Mouse (Mus musculus): Measurements from ENCODE around the gene Sap30l. TPM values are rescaled to one million over a fixed set of nuclear protein-coding genes. Genes with fewer than 3 reads are reported as not detected.
"Not testable (repeated sequence)": the region's sequence is repeated elsewhere in the genome, so short reads cannot be mapped to it uniquely, and the experiment has no call there.

Gene Sap30l
- polyA plus RNA-seq, 1 experiment from 2014 or later: 6.9 TPM

- WGBS: 91% methylated on average over 2 of the region's 2 CpGs
These were observed 21.7 kb downstream of the Sap30l start for GRCm38 (mm10) chr11:57823159-57823558.

GRCm38 (mm10) chr11:57823714-57824113 is 22.3 kb downstream of the Sap30l start:
- H3K4me1 ChIP-seq: peaks cover 45% of the 10 kb centered on the region
- no peak for ATAC-seq (ENCODE audit: extremely low read depth, insufficient number of reproducible peaks, low FRiP score, low TSS enrichment)
- no peaks in the 10 kb centered on the region for H3K36me3 ChIP-seq
- no peak overlapping the region for H3K4me3 ChIP-seq
- no peak overlapping the region for H3K27ac ChIP-seq (replicated peaks)
- H3K4me2 ChIP-seq: no peak overlapping the region
- no peaks in the 10 kb centered on the region for H3K9me3 ChIP-seq
- 59% methylated on average over 7 of the region's 7 CpGs for WGBS
- H3K9ac ChIP-seq: no peak overlapping the region
- peaks cover 41% of the 10 kb centered on the region for H3K27me3 ChIP-seq (replicated peaks)

More at GRCm38 (mm10) chr11:57823159-57823558, 21.7 kb downstream of the Sap30l start:
- H3K9ac ChIP-seq; H3K4me3 ChIP-seq; H3K36me3 ChIP-seq; H3K27ac ChIP-seq (replicated peaks); H3K4me2 ChIP-seq; H3K9me3 ChIP-seq; ATAC-seq (ENCODE audit: extremely low read depth, insufficient number of reproducible peaks, low FRiP score, low TSS enrichment): not testable (repeated sequence)
- peaks cover 40% of the 10 kb centered on the region for H3K4me1 ChIP-seq
- H3K27me3 ChIP-seq (replicated peaks): peaks cover 37% of the 10 kb centered on the region

GRCm38 (mm10) chr11:57825234-57825633 is 23.8 kb downstream of the Sap30l start:
- H3K4me2 ChIP-seq; H3K9me3 ChIP-seq; H3K4me3 ChIP-seq; H3K9ac ChIP-seq; H3K36me3 ChIP-seq; H3K27ac ChIP-seq (replicated peaks); ATAC-seq (ENCODE audit: extremely low read depth, insufficient number of reproducible peaks, low FRiP score, low TSS enrichment): not testable (repeated sequence)
- H3K27me3 ChIP-seq (replicated peaks): peaks cover 55% of the 10 kb centered on the region
- WGBS: 48% methylated on average over 11 of the region's 11 CpGs
- H3K4me1 ChIP-seq: peaks cover 38% of the 10 kb centered on the region

- Histone ChIP-seq H3K9me3 (no peaks in the 10 kb centered on the region), H3K4me3 (peak overlapping the region; percentile 53), H3K4me2 (peak overlapping the region; percentile 76), H3K36me3 (no peaks in the 10 kb centered on the region), H3K27me3 (replicated peaks) (peaks cover 76% of the 10 kb centered on the region), H3K4me1 (peaks cover 32% of the 10 kb centered on the region), H3K9ac (peak overlapping the region; percentile 83), H3K27ac (replicated peaks) (peak overlapping the region; percentile 53)
- WGBS: 1% methylated on average over 41 of the region's 41 CpGs
- ATAC-seq (ENCODE audit: extremely low read depth, insufficient number of reproducible peaks, low FRiP score, low TSS enrichment): no peak
These were observed 25.8 kb downstream of the Sap30l start for GRCm38 (mm10) chr11:57827048-57827914.

- Histone ChIP-seq H3K4me1 (peaks cover 39% of the 10 kb centered on the region), H3K27me3 (replicated peaks) (peaks cover 83% of the 10 kb centered on the region)
- no peak for ATAC-seq (ENCODE audit: extremely low read depth, insufficient number of reproducible peaks, low FRiP score, low TSS enrichment)
These were observed 26.6 kb downstream of the Sap30l start for GRCm38 (mm10) chr11:57827915-57828545.

GRCm38 (mm10) chr11:57828955-57829870 is 27.8 kb downstream of the Sap30l start:
- no peak for ATAC-seq (ENCODE audit: extremely low read depth, insufficient number of reproducible peaks, low FRiP score, low TSS enrichment)
- Histone ChIP-seq H3K4me3 (peak overlapping the region; percentile 53), H3K9me3 (no peaks in the 10 kb centered on the region), H3K27me3 (replicated peaks) (peaks cover 91% of the 10 kb centered on the region), H3K4me1 (peaks cover 43% of the 10 kb centered on the region), H3K4me2 (peak overlapping the region; percentile 76), H3K27ac (replicated peaks) (peak overlapping the region; percentile 86), H3K9ac (peak overlapping the region; percentile 83), H3K36me3 (no peaks in the 10 kb centered on the region)
- WGBS: 8% methylated on average over 53 of the region's 53 CpGs

More at GRCm38 (mm10) chr11:57827915-57828545, 26.6 kb downstream of the Sap30l start:
- Histone ChIP-seq H3K4me2 (peak overlapping the region; percentile 76), H3K9ac (peak overlapping the region; percentile 83), H3K27ac (replicated peaks) (peak overlapping the region; percentile 53), H3K9me3 (no peaks in the 10 kb centered on the region), H3K4me3 (peak overlapping the region; percentile 53), H3K36me3 (no peaks in the 10 kb centered on the region)
- WGBS: 1% methylated on average over 33 of the region's 33 CpGs

- WGBS: 31% methylated on average over 17 of the region's 17 CpGs
- no peaks in the 10 kb centered on the region for H3K9me3 ChIP-seq
- peak overlapping the region; percentile 76 for H3K4me2 ChIP-seq
- peaks cover 93% of the 10 kb centered on the region for H3K27me3 ChIP-seq (replicated peaks)
- ATAC-seq (ENCODE audit: extremely low read depth, insufficient number of reproducible peaks, low FRiP score, low TSS enrichment): no peak
- peak overlapping the region; percentile 83 for H3K9ac ChIP-seq
- H3K4me3 ChIP-seq: peak overlapping the region; percentile 53
- no peaks in the 10 kb centered on the region for H3K36me3 ChIP-seq
- H3K27ac ChIP-seq (replicated peaks): peak overlapping the region; percentile 86
- peaks cover 43% of the 10 kb centered on the region for H3K4me1 ChIP-seq
These were observed 28.7 kb downstream of the Sap30l start for GRCm38 (mm10) chr11:57829871-57830775.

GRCm38 (mm10) chr11:57831281-57831781 is 29.9 kb downstream of the Sap30l start:
- peak overlapping the region; percentile 53 for H3K4me3 ChIP-seq
- peak overlapping the region; percentile 76 for H3K4me2 ChIP-seq
- peaks cover 52% of the 10 kb centered on the region for H3K4me1 ChIP-seq
- H3K9ac ChIP-seq: peak overlapping the region; percentile 83
- H3K9me3 ChIP-seq: no peaks in the 10 kb centered on the region
- no peak for ATAC-seq (ENCODE audit: extremely low read depth, insufficient number of reproducible peaks, low FRiP score, low TSS enrichment)
- H3K36me3 ChIP-seq: no peaks in the 10 kb centered on the region
- peak overlapping the region; percentile 86 for H3K27ac ChIP-seq (replicated peaks)
- peaks cover 96% of the 10 kb centered on the region for H3K27me3 ChIP-seq (replicated peaks)
- 7% methylated on average over 31 of the region's 31 CpGs for WGBS

GRCm38 (mm10) chr11:57831861-57832260 is 30.4 kb downstream of the Sap30l start:
- Histone ChIP-seq H3K4me2 (peak overlapping the region; percentile 76), H3K9ac (peak overlapping the region; percentile 83), H3K27ac (replicated peaks) (peak overlapping the region; percentile 86), H3K4me3 (peak overlapping the region; percentile 53), H3K9me3 (no peaks in the 10 kb centered on the region), H3K4me1 (peaks cover 55% of the 10 kb centered on the region), H3K36me3 (no peaks in the 10 kb centered on the region), H3K27me3 (replicated peaks) (peaks cover 96% of the 10 kb centered on the region)
- no peak for ATAC-seq (ENCODE audit: extremely low read depth, insufficient number of reproducible peaks, low FRiP score, low TSS enrichment)
- 15% methylated on average over 16 of the region's 16 CpGs for WGBS

Measured in heart, embryonic 13.5 days (tissue).